Mouse (Mus musculus): Measurements from ENCODE around the gene Gimap1.

GRCm38 (mm10) chr6:48702146-48702545 is 36.7 kb upstream of the Gimap1 start:
- no peak for TF ChIP-seq CTCF (IDR thresholded peaks at IDR 0.05; ENCODE audit: low read depth)
- TF ChIP-seq EP300 (IDR thresholded peaks at IDR 0.05; ENCODE audit: low read depth) = no peak
